Mouse (Mus musculus): Measurements from ENCODE around the gene Eps15.

DNA sequence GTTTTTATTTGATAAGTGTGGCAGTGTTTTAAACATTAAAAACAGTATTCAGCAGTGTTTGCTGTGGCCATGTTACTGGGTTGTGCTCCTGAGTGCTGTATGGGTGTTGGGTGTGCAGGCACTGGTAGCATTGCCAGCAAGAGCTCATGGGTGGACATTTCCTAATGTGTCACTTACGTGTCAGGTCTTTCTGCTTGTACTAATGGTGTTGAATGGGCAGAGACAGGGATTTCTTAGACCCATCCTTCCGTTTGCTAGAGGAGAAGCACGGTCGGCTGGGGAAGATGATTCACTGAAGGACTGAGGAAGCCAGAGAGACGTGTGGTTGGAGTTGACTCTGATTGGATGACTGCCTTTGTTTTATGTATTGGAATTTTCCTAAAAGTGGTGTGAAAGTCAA lies 63.8 kb downstream of the Eps15 start:
- TF ChIP-seq CTCF (IDR thresholded peaks at IDR 0.05; ENCODE audit: borderline replicate concordance, control insufficient read depth, extremely low read depth, insufficient read depth, low read length, poor library complexity) (no peak), POLR2A (IDR thresholded peaks at IDR 0.05; ENCODE audit: control insufficient read depth, extremely low read depth, insufficient read depth, low read length, poor library complexity) (no peak)
